Mouse (Mus musculus) ES-Bruce4 (cell line): ENCODE results near the gene Nlrp10.

Experiments used
- CTCF ChIP-seq: IDR thresholded peaks from one replicate; pipeline ENCODE4 v1.8.1; 2011; ENCODE audit warnings: low read depth, low read length
- EP300 ChIP-seq: IDR thresholded peaks from 2 replicates; pipeline ENCODE4 v1.6.1; 2011; ENCODE audit warnings: low read depth, low read length; ENCODE audit not compliant: insufficient read depth

DNA sequence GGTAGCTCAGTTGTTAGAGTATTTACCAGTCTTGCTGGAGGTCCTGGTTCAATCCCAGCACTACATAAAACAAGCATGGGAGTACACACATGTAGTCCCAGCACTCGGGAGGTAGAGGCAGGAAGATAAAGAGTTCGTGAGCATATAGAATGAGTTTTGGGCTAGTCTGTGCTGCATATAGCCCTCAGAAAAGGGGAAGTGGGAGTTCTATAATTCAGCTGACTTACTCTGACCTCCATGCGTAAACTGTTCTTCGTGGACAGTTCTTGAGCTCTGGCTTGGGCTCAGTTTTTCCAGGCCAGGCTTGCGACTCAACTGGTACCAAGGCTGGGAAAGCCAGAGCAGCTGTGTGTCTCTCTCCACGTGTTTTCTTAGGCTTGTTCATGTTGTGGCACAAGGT lies 22.8 kb upstream of the Nlrp10 start:
- TF ChIP-seq CTCF (no peak), EP300 (no peak)
